Mouse (Mus musculus): ENCODE measurements around the gene Gp1bb. TPM values are rescaled to one million over a fixed set of nuclear protein-coding genes. Genes with fewer than 3 reads are reported as not detected.

The Gp1bb gene
- total and polyA plus RNA-seq, 3 experiments, result 0.14 to 0.35 TPM; not detected in 1

GRCm38 (mm10) chr16:18617370-18618065 is 4.7 kb downstream of the Gp1bb start (continued):
- peak; percentile 38; the same call in 1 of the 2 replicates for TF ChIP-seq ETS1 (IDR thresholded peaks at IDR 0.05; ENCODE audit: low read depth, low read length)
- no peak for TF ChIP-seq MYB (IDR thresholded peaks at IDR 0.05; ENCODE audit: low read depth, low read length)
- TF ChIP-seq ZNF384 (IDR thresholded peaks at IDR 0.05; ENCODE audit: low read depth, low read length), result no peak

- TF ChIP-seq BHLHE40 (IDR thresholded peaks at IDR 0.05; ENCODE audit: borderline replicate concordance, low read depth, low read length) (no peak), TAL1 (IDR thresholded peaks at IDR 0.05; ENCODE audit: low read length) (no peak), ZNF384 (IDR thresholded peaks at IDR 0.05; ENCODE audit: low read depth, low read length) (no peak), CTCF (IDR thresholded peaks at IDR 0.05 in 2 of 3, conservative IDR thresholded peaks at IDR 0.05 in 1 of 3; ENCODE audit: control insufficient read depth in 1 of 3, insufficient read depth in 1 of 3, low read depth in 2 of 3, low read length in 3 of 3, poor library complexity in 1 of 3, severe bottlenecking in 1 of 3) (no peak), CHD2 (IDR thresholded peaks at IDR 0.05; ENCODE audit: low read length) (no peak)
- H3K36me3 ChIP-seq (ENCODE audit: control insufficient read depth in 1 of 2, insufficient read depth in 2 of 2, low read length in 2 of 2), result peaks cover 0 to 3% of the 10 kb centered on the region in 2 experiments; a peak in 1 of 4 replicates
- H3K27me3 ChIP-seq (ENCODE audit: control insufficient read depth in 1 of 2, insufficient read depth in 2 of 2, low read length in 2 of 2), result peaks cover 5 to 10% of the 10 kb centered on the region in 2 experiments
- no peak overlapping the region for H3K4me3 ChIP-seq (ENCODE audit: control insufficient read depth in 1 of 2, insufficient read depth in 1 of 2, low read depth in 2 of 2, low read length in 2 of 2)
- H3K27ac ChIP-seq (ENCODE audit: control insufficient read depth, low read depth, low read length), result no peak overlapping the region
- H3K9ac ChIP-seq (ENCODE audit: control insufficient read depth, low read depth, low read length, poor library complexity, severe bottlenecking), result no peak overlapping the region
- no peaks in the 10 kb centered on the region for H3K79me2 ChIP-seq (ENCODE audit: control insufficient read depth, insufficient read depth, low read length, poor library complexity)
- H3K9me3 ChIP-seq (replicated peaks; ENCODE audit: insufficient read depth, low read length), result no peaks in the 10 kb centered on the region
- H3K4me1 ChIP-seq (ENCODE audit: control insufficient read depth in 1 of 2, insufficient read depth in 2 of 2, low read length in 2 of 2), result peaks cover 3 to 6% of the 10 kb centered on the region in 2 experiments
- no peak for DNase-seq (ENCODE audit: low read depth, low spot score)
Measured at GRCm38 (mm10) chr16:18613301-18613700, 8.9 kb downstream of the Gp1bb start.

GRCm38 (mm10) chr16:18611752-18612151 is 10.5 kb downstream of the Gp1bb start:
- Histone ChIP-seq H3K27ac (ENCODE audit: control insufficient read depth, low read depth, low read length) (no peak overlapping the region), H3K27me3 (ENCODE audit: control insufficient read depth in 1 of 2, insufficient read depth in 2 of 2, low read length in 2 of 2) (peaks cover 5 to 10% of the 10 kb centered on the region in 2 experiments), H3K9me3 (replicated peaks; ENCODE audit: insufficient read depth, low read length) (no peaks in the 10 kb centered on the region), H3K9ac (ENCODE audit: control insufficient read depth, low read depth, low read length, poor library complexity, severe bottlenecking) (no peak overlapping the region), H3K79me2 (ENCODE audit: control insufficient read depth, insufficient read depth, low read length, poor library complexity) (no peaks in the 10 kb centered on the region), H3K4me3 (ENCODE audit: control insufficient read depth in 1 of 2, insufficient read depth in 1 of 2, low read depth in 2 of 2, low read length in 2 of 2) (no peak overlapping the region), H3K36me3 (ENCODE audit: control insufficient read depth in 1 of 2, insufficient read depth in 2 of 2, low read length in 2 of 2) (no peaks in the 10 kb centered on the region), H3K4me1 (ENCODE audit: control insufficient read depth in 1 of 2, insufficient read depth in 2 of 2, low read length in 2 of 2) (no peaks in the 10 kb centered on the region)
- TF ChIP-seq USF2 (IDR thresholded peaks at IDR 0.05; ENCODE audit: borderline replicate concordance in 1 of 2, insufficient read depth in 1 of 2, low read depth in 1 of 2, low read length in 2 of 2), result no peak
- no peak for TF ChIP-seq TBP (IDR thresholded peaks at IDR 0.05; ENCODE audit: low read depth, low read length)
- TF ChIP-seq TCF12 (IDR thresholded peaks at IDR 0.05; ENCODE audit: low read depth, low read length), result no peak
- no peak for TF ChIP-seq NELFE (IDR thresholded peaks at IDR 0.05; ENCODE audit: low read depth, low read length)
- no peak for TF ChIP-seq GATA1 (IDR thresholded peaks at IDR 0.05; ENCODE audit: low read depth, low read length)
- no peak for TF ChIP-seq POLR2AphosphoS5 (IDR thresholded peaks at IDR 0.05; ENCODE audit: borderline replicate concordance, low read depth, low read length)
- TF ChIP-seq TAL1 (IDR thresholded peaks at IDR 0.05; ENCODE audit: low read length), result no peak
- no peak for TF ChIP-seq KAT2A (conservative IDR thresholded peaks at IDR 0.05; ENCODE audit: low read depth, low read length)
- no peak for TF ChIP-seq SIN3A (IDR thresholded peaks at IDR 0.05; ENCODE audit: low read length)
- DNase-seq (ENCODE audit: low read depth, low spot score), result no peak
